Mouse (Mus musculus) C2C12 (cell line): Measurements from ENCODE around the gene Eif1b. TPM values are rescaled to one million over a fixed set of nuclear protein-coding genes. Genes with fewer than 3 reads are reported as not detected.

Experiments used
- H3K27me3 ChIP-seq: one replicate; pipeline ENCODE4 v1.6.1; 2011; ENCODE audit not compliant: control insufficient read depth, insufficient read depth, insufficient read length
- H3K36me3 ChIP-seq: one replicate; pipeline ENCODE4 v1.6.1; 2011; ENCODE audit not compliant: control insufficient read depth, insufficient read depth
- H3K4me3 ChIP-seq: one replicate; pipeline ENCODE4 v1.5.1; 2011; ENCODE audit warnings: mild to moderate bottlenecking, control low read depth; ENCODE audit not compliant: poor library complexity, insufficient read depth, severe bottlenecking
- H3K79me2 ChIP-seq: one replicate; pipeline ENCODE4 v1.6.1; 2011; ENCODE audit not compliant: control insufficient read depth, insufficient read depth
- H3K79me3 ChIP-seq: one replicate; pipeline ENCODE4 v1.6.1; 2011; ENCODE audit warnings: low read depth, control low read depth
- H3ac ChIP-seq: one replicate; pipeline ENCODE3; 2011; ENCODE audit warnings: low read depth; ENCODE audit not compliant: control insufficient read depth, insufficient read length
- CEBPB ChIP-seq: IDR thresholded peaks from one replicate; pipeline ENCODE4 v1.6.1; 2011; ENCODE audit warnings: low read depth, mild to moderate bottlenecking, control low read depth, moderate library complexity
- CTCF ChIP-seq: IDR thresholded peaks from one replicate; pipeline ENCODE4 v1.5.1; 2011; ENCODE audit not compliant: control insufficient read depth, insufficient read depth, insufficient read length
- FOSL1 ChIP-seq: IDR thresholded peaks from one replicate; pipeline ENCODE4 v1.8.0; 2011; ENCODE audit warnings: mild to moderate bottlenecking, low read length; ENCODE audit not compliant: poor library complexity, insufficient read depth, severe bottlenecking
- MAX ChIP-seq: IDR thresholded peaks from one replicate; pipeline ENCODE4 v1.6.1; 2011; ENCODE audit warnings: mild to moderate bottlenecking, control low read depth
- MYOD1 ChIP-seq: IDR thresholded peaks from one replicate; pipeline ENCODE4 v1.6.1; 2011; ENCODE audit warnings: low read depth; ENCODE audit not compliant: control insufficient read depth, insufficient read length
- MYOG ChIP-seq: IDR thresholded peaks from one replicate; pipeline ENCODE4 v1.6.1; 2011; ENCODE audit not compliant: control insufficient read depth, insufficient read length; ENCODE audit errors: extremely low read depth
- USF1 ChIP-seq: IDR thresholded peaks from one replicate; pipeline ENCODE4 v1.6.1; 2011; ENCODE audit warnings: low read depth, mild to moderate bottlenecking, control low read depth, moderate library complexity
- polyA plus RNA-seq: library from polyadenylated mRNA; unstranded; fragments of >200 nt; fragmentation: generic; extraction: Trizol; gene quantifications from one replicate; pipeline ENCODE4 v1.2.1, GENCODE M21; 2012; ENCODE audit warnings: missing spikeins

The Eif1b gene
- polyA plus RNA-seq, 1 experiment: 52.6 TPM

GRCm38 (mm10) chr9:120493781-120494180 lies 1.7 kb downstream of the Eif1b start:
- peaks cover 18% of the 10 kb centered on the region for H3K36me3 ChIP-seq
- no peak for TF ChIP-seq CEBPB
- no peak for TF ChIP-seq CTCF
- no peak for TF ChIP-seq USF1
- no peak for TF ChIP-seq MAX
- TF ChIP-seq MYOG: no peak
- TF ChIP-seq FOSL1: no peak
- TF ChIP-seq MYOD1: no peak
- H3K27me3 ChIP-seq: peaks cover 3% of the 10 kb centered on the region
- H3K79me3 ChIP-seq: no peaks in the 10 kb centered on the region
- H3K79me2 ChIP-seq: peaks cover 13% of the 10 kb centered on the region
- peak overlapping the region; percentile 65 for H3K4me3 ChIP-seq
- H3ac ChIP-seq: no peak overlapping the region

DNA sequence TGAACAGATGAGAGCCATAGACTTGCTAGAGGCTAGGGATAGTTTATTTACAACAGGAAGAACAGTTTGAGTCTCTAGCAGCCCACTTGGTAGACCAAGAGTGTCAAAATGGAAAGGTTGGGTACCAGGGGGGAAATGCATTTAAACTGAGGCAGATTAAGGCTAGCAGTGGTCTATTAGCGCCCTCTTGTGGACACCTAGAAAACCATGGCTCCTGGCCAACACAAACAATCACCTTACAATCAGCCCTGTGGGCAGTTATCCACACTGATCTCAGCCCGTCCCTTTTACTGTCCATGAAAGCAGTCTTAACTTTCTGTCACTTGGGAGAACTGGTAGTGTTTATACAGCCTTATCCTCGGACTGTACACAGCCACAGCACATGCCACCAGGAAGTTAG lies 4.7 kb downstream of the Eif1b start:
- Histone ChIP-seq H3K4me3 (no peak overlapping the region), H3ac (no peak overlapping the region), H3K27me3 (peaks cover 4% of the 10 kb centered on the region), H3K79me3 (no peaks in the 10 kb centered on the region), H3K36me3 (peaks cover 18% of the 10 kb centered on the region), H3K79me2 (peaks cover 13% of the 10 kb centered on the region)
- peak; percentile 31 for TF ChIP-seq CTCF
- TF ChIP-seq CEBPB: no peak

DNA sequence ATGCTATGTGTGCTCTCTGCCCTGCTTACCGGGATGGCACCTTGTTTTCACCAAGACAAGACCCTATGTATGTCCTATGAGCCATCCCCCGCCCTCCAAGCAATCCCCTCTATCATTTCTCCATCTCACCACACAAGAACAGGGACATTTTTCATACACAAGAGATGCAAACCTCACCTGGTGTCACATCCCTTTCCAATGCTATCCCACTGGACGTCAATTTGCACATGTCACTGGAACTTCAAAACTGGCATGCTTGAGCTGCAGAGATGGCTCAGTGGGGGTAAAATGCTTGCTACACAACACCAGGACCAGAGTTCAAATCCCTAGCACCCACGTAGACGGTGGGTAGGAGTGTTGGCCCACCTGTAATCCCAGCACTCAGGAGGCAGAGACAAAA lies 6.0 kb downstream of the Eif1b start:
- Histone ChIP-seq H3K79me2 (peaks cover 12% of the 10 kb centered on the region), H3K27me3 (peaks cover 4% of the 10 kb centered on the region), H3ac (no peak overlapping the region), H3K4me3 (no peak overlapping the region), H3K79me3 (no peaks in the 10 kb centered on the region), H3K36me3 (peaks cover 18% of the 10 kb centered on the region)
- TF ChIP-seq FOSL1 (no peak), MAX (no peak), USF1 (no peak), CEBPB (no peak)

DNA sequence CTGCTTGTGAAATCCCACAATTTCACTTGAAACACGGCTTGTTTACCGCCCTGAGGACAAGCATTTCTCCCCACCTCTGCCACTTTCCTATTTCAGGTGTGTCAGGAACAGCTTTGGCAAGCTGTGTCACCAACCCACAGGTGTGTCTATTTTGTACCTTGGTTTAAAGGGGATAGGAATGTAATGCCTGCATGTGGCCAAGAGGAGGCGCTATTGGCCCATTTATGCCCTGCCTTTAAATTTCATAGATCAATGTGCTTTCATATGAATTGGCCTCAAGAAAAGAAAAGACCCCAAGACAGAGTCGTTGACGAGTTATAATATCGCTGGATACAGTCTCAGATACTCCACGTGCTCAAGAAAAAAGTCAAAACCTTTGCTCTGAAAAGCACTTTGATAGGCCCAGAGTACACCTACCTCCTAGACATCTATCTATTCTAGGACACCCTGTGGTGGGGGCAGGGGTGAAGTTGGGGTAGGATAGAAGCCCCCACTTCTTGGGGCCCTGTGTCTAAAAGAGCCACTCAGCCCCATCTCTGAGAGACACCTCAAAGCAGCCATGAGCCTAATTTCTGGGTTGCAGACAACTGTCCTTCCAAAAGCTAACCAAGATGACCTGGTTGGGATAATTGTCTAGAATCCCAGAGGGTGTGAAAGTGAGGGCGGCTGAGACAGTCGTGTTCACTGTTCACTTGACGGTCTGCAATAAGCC lies 9.3 kb downstream of the Eif1b start:
- peaks cover 4% of the 10 kb centered on the region for H3K27me3 ChIP-seq
- no peak overlapping the region for H3K4me3 ChIP-seq
- TF ChIP-seq MYOG (no peak), MAX (no peak), CTCF (peak; percentile 39)
- no peak overlapping the region for H3ac ChIP-seq
- no peaks in the 10 kb centered on the region for H3K79me3 ChIP-seq
- no peaks in the 10 kb centered on the region for H3K36me3 ChIP-seq
- H3K79me2 ChIP-seq: no peaks in the 10 kb centered on the region

DNA sequence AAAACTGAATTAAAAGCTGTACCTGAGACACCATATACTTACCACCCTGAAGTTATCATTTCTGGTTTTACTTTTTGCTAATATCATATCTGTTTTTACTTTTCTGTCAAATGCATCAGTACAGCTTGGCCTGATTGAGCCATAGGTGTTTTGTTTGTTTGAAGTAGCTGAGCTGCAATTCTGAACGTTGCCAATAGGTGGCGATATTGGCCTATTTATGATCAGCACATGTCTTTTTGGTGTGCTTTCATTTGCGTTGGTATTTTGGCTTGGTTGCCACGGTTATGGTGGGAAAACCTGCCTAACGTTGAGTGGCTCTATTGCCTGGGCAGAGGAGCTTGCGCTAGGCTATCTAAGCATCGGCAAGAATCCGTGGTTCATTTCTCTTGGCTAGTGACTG lies 10.0 kb downstream of the Eif1b start:
- Histone ChIP-seq H3K36me3 (no peaks in the 10 kb centered on the region), H3ac (no peak overlapping the region), H3K79me3 (no peaks in the 10 kb centered on the region), H3K79me2 (no peaks in the 10 kb centered on the region), H3K4me3 (no peak overlapping the region), H3K27me3 (peaks cover 4% of the 10 kb centered on the region)
- TF ChIP-seq MYOD1: no peak
- peak; percentile 43 for TF ChIP-seq CTCF
- TF ChIP-seq MAX: peak; percentile 51
- no peak for TF ChIP-seq FOSL1
- no peak for TF ChIP-seq USF1
- TF ChIP-seq MYOG: no peak

- Histone ChIP-seq H3K79me2 (no peaks in the 10 kb centered on the region), H3ac (no peak overlapping the region), H3K27me3 (peaks cover 7% of the 10 kb centered on the region), H3K36me3 (no peaks in the 10 kb centered on the region), H3K79me3 (no peaks in the 10 kb centered on the region), H3K4me3 (no peak overlapping the region)
- TF ChIP-seq MYOG: no peak
- no peak for TF ChIP-seq MYOD1
- no peak for TF ChIP-seq FOSL1
- TF ChIP-seq CTCF: no peak
- no peak for TF ChIP-seq CEBPB
- no peak for TF ChIP-seq USF1
- TF ChIP-seq MAX: no peak
Measured at GRCm38 (mm10) chr9:120504423-120504822, 12.4 kb downstream of the Eif1b start.
